Mouse (Mus musculus) cortical plate, adult 2 months (tissue): ENCODE results near the gene Top1.

Experiments used
- CTCF ChIP-seq: fragments of 200-500 bp; IDR thresholded peaks from 2 replicates; pipeline ENCODE4 v1.5.1; 2011; ENCODE audit warnings: mild to moderate bottlenecking, control low read depth, low read length; ENCODE audit not compliant: insufficient read depth; ENCODE audit errors: extremely low read depth
- POLR2A ChIP-seq: fragments of 200-500 bp; IDR thresholded peaks from 2 replicates; pipeline ENCODE4 v1.6.1; 2011; ENCODE audit warnings: mild to moderate bottlenecking, low read length, control low read depth; ENCODE audit not compliant: insufficient read depth; ENCODE audit errors: extremely low read depth

GRCm38 (mm10) chr2:160658811-160659210, 13.1 kb downstream of the Top1 start:
- TF ChIP-seq CTCF (no peak), POLR2A (no peak)
